In the genomic region with DNA sequence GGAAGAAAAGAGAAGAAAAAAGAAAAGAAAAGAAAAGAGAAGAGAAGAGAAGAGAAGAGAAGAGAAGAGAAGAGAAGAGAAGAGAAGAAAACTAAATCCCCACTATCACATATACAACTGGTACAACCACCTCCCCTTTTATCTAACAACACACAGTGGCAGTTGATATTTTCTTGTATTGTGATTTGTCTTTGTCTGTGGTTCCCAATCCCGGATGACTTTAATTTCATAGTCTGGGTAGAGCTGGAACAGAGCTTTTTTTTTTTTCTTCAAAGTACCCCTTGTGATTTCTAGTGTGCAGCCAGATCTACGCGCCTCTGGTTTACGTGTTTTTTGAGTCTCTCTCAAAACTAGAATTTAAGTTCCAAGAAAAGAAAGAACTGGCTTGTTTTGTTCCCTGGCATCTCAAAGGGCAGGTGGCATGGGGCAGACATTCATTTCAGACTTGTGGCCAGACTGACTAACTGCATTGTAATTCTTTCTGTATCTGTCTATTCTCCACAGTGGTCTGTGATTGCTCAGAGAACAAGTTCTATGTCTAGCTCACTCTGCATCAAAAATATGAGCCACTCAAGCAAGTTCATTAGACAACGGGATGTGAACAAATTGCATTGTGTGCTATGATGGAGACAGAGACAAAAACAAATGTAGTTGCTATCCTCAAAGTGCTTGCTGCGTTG, we compare ENCODE assay signal across 1 mouse cellular context.
TF ChIP-seq lines count a peak whose summit lies in the region.

No protein-coding gene starts in this region.

TF ChIP-seq in CH12.LX, 34 proteins besides CTCF, POLR2A, EP300 and RAD21 (continued from another document):
- TF ChIP-seq BHLHE40 (IDR thresholded peaks at IDR 0.05; ENCODE audit: low read depth, low read length) (peak; percentile 16; the same call in 1 of the 2 replicates), TBP (conservative IDR thresholded peaks at IDR 0.05; ENCODE audit: low read depth, low read length) (no peak), PAX5 (IDR thresholded peaks at IDR 0.05; ENCODE audit: low read length) (no peak), ZMIZ1 (IDR thresholded peaks at IDR 0.05; ENCODE audit: low read depth, low read length) (0 out of 2 replicates have a peak, but pooled peaks have one; percentile 22), MAX (IDR thresholded peaks at IDR 0.05; ENCODE audit: low read length) (no peak), RCOR1 (conservative IDR thresholded peaks at IDR 0.05; ENCODE audit: low read depth, low read length) (no peak), ELF1 (IDR thresholded peaks at IDR 0.05; ENCODE audit: low read depth, low read length) (no peak), E2F4 (IDR thresholded peaks at IDR 0.05; ENCODE audit: insufficient replicate concordance, low read depth, low read length) (no peak), MAFK (IDR thresholded peaks at IDR 0.05; ENCODE audit: insufficient replicate concordance, low read length) (no peak), ZNF384 (IDR thresholded peaks at IDR 0.05; ENCODE audit: low read depth, low read length) (peak; percentile 27)
